Mouse (Mus musculus) adrenal gland (tissue): ENCODE measurements around the gene Fig4.

ENCODE experiments used
- intact Hi-C: fragments of 180-260 bp; cut with DNase I; formaldehyde crosslinking; loops from one replicate; pipeline ENCODE4 v1.15.1; 2025

Fig4 gene

DNA sequence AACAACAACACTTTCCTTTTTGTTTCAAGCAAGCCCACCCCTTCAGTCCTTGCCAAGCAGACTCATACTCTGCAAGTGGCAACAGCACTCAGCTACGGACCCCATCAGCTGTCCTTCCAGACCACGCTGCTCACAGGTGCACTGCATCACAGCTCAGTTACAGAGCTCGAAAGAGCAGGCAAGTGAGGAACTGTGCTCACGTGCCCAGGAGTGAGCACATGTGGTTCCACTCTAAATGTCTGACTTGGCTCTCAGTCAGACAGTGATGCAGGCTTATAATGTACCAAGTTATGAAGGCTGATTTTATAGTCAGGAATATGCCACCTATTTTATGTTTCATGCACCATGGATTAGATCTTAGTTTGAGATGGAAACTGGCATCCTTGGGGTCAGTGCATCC, 79.6 kb downstream of the Fig4 start:
- intact Hi-C loops, result no loop called here

DNA sequence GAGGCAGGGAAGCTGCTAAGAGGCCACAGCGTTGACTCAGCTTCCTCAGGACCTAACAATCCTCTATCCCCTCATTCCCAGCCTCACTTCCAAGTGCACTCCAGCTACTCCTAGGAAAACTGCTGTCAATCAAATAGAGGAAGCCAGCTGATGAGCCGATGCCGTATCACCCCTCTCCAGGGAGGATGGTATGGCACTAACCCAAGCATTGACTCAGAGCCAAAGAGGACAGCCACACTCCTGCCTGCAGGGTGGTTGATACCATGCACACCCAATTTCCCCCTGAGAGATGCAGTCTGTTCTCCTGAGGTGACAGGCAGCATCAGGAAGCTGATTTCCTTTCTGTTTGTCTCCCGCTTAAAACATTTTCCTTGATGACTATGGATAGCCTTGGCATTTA, 81.9 kb downstream of the Fig4 start:
- intact Hi-C loops, result no loop called here

DNA sequence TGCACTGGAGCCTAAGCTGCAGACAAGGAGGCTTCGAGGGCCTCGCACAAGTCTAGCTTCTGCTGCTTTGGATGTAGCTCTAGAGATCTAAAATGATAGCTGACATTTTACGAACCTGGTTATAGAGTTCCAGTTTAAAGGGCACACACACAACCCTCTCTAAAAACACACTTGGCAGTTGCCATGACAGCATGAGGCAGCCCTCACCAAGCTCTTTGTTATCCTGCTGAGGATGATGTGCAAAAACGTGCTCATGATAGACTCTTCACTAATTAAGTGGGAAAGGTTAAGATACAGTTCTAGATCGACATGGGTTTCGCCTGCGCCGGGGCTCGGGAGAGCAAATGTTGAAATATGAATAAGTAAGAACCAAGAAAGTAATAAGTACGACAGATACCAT, 84.2 kb downstream of the Fig4 start:
- intact Hi-C loops, result no loop called here

DNA sequence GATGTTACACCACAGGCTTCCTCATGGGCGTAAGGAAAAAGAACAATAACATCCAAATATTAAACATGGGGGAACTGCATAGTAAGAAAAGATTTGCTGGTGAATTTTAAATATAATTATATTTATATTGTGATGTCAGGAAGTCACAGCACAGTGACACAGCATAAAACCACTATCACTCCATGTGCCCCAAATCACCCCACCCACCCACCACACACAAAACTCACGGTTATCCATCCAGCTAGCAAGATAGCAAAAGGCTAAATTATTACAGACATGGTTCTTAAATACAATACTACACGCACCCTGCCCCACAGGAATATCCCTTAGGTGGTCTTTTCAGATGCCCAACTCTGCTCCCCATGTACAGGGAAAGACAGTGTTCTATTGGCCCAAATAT, 89.0 kb downstream of the Fig4 start:
- intact Hi-C loops, result no loop called here

DNA sequence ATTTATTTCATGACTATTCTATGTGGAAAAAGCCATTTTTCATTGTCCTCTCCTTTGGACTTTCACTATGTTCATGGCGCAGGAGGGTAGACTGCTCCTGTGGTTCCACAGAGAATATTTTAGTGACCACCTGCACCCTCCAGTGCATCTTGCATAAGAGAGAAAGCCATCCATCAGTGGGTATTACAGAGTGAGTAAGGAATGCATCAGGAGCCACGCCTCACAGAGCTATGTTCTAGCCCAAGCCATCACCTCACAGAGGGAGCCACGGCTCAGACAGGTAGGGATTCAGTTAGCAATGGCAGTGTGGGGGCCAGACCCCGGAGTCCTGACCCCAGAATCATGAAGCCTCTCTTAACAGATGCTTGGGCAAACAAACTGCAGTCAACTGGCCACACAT, 93.5 kb downstream of the Fig4 start:
- intact Hi-C loops, result no loop called here

DNA sequence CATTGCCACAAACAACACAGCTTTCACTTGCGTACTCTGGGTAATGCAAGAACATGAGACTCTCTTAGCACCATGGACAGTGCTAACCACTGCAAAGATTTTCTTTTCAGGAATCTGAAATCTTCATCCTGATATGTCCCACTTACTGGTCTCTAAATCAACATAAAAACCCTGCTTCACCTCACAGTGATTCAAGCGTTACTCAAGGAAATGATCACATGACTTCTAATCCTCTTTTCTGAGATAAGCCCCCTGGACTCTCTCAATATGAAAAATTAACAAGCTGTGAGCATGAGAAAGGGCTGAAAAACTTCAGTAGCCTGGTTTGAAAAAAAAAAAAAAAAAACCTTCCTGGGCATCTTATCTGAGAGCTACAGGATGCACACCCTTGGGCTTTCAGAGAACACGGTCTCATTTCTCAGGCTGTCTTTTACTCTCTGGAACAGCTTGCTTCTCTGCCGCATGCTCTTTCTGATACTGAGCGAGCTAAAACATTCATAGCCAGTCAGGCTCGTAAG, 94.1 kb downstream of the Fig4 start:
- intact Hi-C loops, result no loop called here

DNA sequence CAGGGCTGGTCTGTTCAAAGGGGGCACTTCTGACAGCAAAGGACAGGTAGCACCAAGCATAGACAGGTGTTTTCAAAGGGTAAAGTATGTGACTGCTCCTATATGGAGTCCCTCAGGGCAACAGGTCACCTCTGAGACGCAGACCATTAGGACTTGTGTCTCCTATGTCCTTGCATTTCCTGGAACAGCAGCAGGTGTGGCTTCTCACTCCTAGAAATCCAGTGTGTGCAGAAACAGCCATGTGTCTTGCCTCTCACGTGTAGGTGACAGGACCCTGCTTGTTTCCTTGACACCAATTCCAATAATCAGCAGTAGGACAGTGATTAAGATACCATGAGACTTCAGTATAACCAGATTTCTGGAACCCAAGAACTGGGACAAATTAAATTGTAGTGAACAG, 97.4 kb downstream of the Fig4 start:
- intact Hi-C loops, result no loop called here

DNA sequence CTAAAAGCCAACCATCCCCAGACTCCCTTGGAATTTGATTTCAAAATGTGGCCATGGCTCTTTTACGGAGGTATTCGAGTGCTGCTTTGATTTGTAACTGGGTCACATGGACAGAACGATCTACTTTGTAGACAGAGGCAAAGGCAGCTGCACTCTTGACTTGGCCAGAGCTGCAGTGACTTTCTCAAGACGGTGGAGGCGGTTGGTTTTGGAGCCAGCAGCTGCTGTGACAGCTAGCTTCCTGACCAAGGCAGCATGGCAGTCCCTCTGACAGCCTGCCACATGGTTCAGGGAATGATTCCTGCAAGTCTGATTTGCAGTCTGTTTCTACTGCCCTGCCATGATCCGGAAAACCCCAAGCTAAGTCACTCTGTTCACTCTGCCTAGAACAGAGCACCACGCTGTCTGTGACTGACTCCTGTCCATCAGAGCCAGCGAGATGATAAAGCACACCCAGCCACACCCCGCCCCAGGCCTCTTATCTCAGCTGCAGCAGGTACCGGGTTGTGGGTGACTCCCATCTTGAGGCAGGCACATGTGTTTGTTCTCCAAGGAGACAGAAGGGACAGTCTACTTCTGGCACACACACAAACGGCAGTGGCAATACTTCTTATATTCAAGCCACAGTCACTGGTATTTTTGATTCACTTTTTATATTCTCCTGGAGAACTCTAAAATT, 98.3 kb downstream of the Fig4 start:
- intact Hi-C loops, result no loop called here

DNA sequence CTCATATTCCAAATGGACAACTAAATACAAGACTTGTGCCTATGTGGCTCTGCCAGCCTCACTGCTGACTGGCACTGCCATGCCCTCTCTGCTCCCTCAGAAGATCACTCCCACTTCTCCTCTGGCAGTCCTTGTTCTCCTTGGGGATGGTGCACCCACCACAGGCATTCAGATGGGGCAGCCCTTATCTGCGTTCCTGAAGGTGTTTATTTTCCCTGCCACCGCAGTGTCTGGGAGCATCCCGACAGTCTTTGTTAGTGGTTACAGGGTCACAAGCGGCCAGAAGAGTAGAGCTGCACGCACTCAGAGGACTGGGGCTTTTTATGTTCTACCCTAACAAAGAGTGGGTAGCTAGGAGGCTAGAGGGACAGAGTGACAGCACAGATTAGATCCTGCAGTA, 98.9 kb downstream of the Fig4 start:
- intact Hi-C loops, result no loop called here

DNA sequence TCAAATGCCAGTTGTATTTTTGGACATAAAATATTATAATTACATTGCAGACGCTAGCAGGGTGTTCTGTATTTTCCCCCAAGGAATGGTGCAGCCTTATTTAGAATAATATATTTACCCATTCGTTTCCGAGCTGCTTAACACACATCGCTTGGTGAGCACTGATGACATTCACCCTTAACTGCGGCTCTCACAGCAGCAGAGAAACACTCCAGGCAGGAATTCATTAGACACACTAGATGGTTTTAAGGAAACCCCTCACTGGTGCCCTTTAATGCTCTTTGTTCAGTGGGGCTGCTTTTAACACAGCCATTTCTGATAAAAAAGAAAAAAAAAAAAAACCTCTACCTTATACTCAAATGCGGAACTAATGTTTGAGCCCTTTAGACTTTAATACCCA, 104.3 kb downstream of the Fig4 start:
- intact Hi-C loops, result no loop called here

DNA sequence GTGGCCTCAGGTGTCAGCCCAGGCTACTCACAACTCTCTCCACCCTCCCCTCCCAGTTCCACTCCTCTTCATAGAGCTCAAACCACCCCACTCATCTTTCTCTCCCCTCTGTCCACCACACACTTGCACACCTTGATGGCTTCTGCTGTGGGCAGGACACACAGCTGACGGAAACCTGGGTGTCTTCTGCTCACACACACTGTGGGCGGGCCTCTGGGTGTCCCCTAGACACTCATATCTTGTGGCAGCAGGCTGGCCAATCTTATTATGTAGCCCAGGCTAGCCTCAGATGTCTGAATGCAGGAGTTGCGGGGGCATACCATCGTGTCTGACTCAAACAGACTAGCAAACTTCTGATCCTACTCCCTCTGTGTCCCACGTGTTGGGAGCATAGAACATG, 105.3 kb downstream of the Fig4 start:
- intact Hi-C loops, result no loop called here

DNA sequence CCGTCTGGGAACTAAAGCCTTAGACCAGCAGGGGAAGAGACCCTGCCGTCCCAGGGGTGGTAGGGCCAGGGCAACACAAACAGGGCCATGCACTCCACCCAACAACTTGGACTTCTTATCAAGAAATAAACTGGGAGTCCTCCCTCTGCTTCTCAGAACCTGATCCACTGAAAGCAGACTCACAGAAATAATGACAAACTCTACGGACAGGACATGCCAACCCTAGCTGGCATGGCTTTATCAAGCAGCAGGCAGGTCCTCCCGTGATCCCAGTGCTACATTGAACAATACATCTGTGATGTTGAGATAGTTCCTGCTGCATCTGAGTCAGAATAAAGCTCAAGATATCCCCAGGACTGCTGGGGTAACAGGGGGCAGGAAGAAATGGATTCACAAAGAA, 106.8 kb downstream of the Fig4 start:
- intact Hi-C loops, result no loop called here

DNA sequence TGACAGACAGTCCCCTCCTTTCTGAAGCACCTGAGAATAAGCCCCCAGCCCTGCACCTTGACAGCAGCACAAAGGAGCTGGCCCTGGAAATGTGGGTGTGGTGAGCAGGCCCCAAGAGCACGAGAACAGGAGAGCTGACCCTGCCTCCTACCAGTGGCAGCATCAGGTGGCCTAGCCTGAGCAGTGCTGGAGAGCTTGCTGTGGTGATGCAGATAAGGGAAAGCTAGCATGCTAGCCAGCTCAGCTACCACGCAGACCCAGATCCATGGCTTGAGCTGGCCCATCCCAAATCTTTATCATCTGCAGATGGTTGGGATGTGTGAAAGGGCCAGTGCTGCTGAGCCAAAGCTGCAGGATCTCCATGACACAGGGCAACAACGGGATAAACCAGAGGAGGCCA, 113.7 kb downstream of the Fig4 start:
- intact Hi-C loops, result no loop called here

DNA sequence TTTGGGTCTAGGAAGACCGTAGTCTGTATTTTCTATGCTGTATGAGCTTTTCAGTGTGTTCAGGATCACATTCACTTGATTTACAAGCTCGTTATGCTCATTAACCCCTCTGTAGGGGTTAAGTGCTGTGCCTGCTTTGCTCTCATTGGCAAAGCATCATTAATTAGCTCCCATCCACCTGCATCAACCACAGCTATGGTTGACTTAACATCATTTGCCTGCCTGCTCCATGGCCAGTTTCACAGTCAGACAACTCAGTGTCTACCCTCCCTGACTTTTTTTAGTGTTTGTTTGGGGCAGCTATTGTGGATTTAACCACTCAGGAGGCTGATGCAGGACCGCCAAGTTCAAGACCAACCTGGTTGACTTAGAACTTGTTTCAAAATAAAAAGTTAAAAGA, 119.1 kb downstream of the Fig4 start:
- intact Hi-C loops, result no loop called here

DNA sequence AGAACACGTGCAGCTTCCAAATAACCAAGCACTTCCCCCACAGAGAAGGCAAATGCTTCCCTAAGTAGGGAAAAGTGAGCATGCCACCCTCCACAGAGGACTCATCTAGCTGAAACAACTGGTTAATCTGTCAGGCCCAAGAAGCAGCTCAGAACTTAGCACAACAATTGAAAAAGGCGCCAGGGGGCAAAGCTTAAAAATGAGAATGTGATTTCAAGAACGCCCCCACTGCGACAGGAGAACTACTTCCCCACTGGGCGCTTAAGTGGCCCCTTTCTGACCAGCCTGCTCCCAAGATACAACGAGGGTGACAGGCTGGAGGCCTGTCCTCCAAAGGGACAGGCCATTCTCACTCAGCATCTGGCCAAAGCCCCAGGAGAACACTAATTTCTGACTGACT, 120.4 kb downstream of the Fig4 start:
- intact Hi-C loops, result no loop called here

DNA sequence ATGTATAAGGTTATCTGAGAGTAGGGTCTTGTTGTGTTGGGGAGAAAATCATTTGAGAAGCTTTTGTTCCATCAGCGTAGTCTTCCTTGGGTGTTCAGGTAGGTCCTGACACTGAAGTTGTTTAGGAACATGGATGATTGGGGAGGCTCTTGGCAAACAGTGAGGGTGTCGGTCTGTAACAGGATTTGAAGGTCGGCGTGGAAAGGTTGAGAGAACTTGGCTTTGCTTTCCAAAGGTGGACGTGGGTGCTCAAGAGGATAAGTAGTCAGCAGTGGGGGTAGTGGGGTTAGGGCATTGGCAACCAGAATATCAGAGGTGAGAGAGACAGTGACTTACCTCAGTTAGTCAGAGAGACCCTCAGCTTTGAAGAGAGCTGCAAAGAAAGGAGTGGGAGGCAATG, 136.9 kb downstream of the Fig4 start:
- intact Hi-C loops, result no loop called here

DNA sequence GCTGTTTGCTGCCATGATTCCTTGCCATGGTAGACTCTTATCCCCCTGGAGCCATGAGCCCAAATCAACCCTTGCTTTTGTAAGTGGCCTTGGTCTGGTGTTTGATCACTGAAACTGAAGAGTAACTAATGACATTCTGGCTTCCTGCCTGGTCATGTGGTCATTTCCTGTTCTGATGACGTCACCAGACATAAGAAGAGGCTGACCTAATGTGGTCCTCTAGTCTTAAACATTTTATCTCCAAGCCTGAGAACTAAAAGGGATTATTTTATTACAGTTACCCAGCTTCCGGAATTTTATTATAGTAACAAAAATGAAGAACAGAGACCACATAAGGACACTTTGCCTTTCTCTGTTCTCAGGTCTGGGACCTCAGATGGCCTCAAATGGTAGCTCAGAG, 140.0 kb downstream of the Fig4 start:
- intact Hi-C loops, result no loop called here

DNA sequence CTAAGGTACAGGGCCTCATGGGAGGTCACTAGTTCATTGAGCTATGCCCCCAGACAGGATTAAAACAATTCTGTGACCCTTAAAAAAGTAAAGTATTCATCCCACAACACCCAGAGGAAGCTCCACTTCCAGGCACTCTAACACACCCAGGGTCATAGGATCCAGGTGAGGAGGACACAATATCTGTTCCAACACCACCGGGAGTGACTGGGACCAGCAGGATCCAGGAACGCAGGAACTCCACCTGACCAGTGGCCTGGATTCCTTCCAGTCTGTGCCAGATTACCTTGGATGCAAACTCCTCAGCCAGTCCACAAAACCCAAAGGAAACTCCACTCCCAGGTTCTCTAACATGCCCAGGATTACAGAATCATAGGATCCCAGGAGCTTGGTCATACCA, 145.8 kb downstream of the Fig4 start:
- intact Hi-C loops, result no loop called here

DNA sequence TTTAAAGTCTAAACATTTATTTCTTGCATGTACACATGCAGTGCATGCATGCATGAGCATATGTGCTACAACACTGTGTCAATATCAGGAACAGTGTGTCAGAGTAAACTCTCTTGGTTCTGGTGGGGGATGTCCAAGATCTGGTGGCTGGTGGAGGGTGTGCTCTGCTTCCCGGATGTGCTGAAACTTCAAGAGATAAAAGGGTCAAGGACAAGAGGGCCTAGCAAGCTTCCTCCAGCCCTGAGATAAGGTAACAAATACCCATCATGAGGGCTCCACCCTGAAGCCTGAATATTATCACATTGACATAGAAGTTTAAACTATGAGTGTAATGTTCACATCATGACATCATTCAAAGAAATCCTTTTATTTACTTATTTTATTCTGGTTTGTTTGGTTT, 146.4 kb downstream of the Fig4 start:
- intact Hi-C loops, result no loop called here

DNA sequence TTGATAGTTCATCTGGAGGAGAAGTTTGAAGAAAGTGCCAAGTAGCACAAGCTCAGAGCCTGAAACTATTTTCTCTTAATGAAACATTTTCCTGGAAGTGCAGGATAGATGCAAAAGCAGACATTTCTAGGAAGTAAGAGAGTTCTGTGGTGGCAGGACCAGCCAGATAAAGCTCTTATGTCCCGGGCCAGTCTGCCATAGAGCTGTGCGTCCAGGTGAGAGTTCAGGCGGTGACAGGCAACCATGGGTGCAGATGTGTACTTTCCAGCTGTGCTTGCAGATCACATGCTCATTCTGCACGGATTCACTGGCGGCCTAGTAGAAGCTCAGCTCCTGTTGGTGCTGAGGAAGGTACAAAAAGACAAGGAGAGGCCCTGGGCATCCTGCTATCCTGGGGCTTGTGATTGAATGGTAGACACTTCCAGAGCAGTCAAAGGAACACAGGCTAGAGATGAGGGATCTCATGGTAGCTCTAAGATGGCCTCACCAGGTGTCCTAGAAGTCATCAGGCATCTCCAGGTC, 149.8 kb downstream of the Fig4 start:
- intact Hi-C loops, result no loop called here

DNA sequence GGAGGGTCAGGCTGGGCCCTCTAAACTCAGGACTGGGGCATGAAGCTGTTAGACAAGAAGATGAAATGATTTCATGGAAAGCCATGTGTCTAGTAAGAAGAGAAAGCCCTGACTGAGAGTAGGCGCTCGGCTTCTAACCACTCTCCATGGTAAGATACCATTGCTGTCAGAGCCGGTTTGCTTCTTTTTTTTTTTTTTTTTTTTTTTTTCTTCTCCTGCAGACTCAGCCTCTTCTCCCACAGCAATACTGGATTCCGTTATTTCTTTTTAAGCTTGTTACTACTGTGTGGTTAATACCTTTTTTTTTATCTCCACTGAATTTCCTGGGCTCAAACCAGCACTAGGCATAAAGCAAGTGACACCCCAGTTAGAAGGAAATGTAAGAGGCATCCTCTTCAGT, 151.2 kb downstream of the Fig4 start:
- intact Hi-C loops, result no loop called here

DNA sequence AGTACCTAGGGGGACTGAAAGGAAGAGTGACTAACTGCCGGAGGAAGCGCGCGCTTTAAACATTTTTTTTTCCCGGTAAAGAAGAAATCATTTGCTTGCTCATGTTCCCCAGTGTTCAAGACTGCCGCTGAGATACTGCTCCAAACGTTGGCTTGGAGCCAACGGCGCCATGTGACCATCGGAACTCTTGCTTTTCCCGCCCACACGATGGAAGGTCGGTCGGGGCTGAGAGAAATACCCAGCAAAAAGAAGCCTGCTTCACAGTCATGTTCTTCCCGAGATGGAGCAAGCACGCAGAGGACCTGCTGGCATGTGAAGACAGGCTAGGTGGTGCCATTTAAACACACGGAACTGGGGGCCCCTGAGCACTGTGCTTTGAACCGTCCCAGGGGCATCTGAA, 151.6 kb downstream of the Fig4 start:
- intact Hi-C loops, result no loop called here

DNA sequence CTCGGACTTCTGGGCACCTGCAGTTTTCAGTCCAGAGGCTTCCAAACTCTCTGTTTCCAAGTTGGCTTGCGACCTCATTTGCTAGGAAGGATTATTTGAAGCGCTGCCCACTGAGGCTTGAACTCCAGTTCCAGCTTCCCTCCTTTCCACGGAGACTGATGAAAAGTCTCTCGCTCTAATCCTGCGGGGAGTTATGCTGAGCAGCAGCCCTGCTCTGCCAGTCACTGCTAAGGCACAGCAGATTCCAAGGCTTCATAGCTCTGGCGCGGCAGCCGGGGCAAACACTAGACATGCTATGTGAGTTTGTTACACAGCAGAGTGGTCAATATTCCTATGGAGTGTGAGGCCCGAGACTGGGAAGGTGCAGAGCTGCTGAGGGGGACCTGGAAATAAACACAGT, 152.0 kb downstream of the Fig4 start:
- intact Hi-C loops, result no loop called here

DNA sequence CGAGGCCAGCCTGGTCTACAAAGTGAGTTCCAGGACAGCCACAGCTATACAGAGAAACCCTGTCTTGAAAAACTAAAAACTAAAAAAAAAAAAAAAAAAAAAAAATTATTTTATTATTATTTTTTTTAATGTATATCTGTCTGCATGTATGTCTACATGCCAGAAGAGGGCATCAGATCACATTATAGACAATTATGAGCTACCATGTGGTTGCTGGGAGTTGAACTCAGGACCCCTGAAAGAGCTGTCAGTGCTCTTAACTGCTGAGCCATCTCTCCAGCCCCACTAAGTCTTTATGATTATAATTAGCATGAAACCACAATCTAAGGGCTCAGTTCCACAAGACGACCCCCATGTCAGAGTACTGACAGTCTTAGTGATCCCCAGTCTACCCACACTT, 152.6 kb downstream of the Fig4 start:
- intact Hi-C loops, result no loop called here
